Mouse (Mus musculus): ENCODE data around the gene Bud13. TPM values are rescaled to one million over a fixed set of nuclear protein-coding genes. Genes with fewer than 3 reads are reported as not detected.
A peak's percentile ranks its signal among the peaks of the same experiment; 100 is the strongest.

Gene Bud13
- polyA plus RNA-seq, 1 experiment from 2014 or later: 13.3 TPM

DNA sequence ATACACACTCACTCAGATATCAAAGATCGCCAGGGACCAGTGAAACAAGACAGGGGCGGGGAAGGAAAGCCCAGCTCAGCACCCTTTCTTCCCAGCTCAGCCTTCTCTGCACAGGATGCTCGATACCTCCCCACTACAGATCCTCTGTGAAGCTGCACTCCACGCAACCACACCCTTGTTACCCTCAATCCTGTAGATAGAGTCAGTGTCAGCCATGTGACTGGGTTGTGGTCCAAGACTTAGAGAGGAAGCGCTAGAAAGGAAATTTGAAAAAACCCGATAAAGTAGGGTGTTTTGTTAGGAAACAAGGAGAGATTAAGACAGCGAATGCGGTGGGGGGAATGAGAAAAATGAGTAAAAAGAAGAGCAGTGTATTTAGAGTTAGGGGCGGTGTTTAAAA is 10.7 kb upstream of the Bud13 start:
- peak overlapping the region; percentile 95 for H3K4me3 ChIP-seq (ENCODE audit: low read length)
- H3K27me3 ChIP-seq (ENCODE audit: control insufficient read depth, insufficient read depth, low read length): peaks cover 16% of the 10 kb centered on the region
- peaks cover 9% of the 10 kb centered on the region for H3K4me1 ChIP-seq (ENCODE audit: control insufficient read depth, insufficient read depth, low read length)
- H3K27ac ChIP-seq (ENCODE audit: low read length): no peak overlapping the region
- ATAC-seq (replicated peaks; ENCODE audit: extremely low read depth, insufficient read depth, low FRiP score): 0 out of 2 replicates have a peak, but pooled peaks have one; percentile 31
- no peaks in the 10 kb centered on the region for H3K9me3 ChIP-seq (replicated peaks; ENCODE audit: control insufficient read depth, low read length)
- peaks cover 21% of the 10 kb centered on the region for H3K36me3 ChIP-seq (ENCODE audit: control insufficient read depth, insufficient read depth)
- H3K9ac ChIP-seq (ENCODE audit: low read length): no peak overlapping the region
- WGBS: 71% methylated on average over 9 of the region's 9 CpGs
- H3K4me2 ChIP-seq (ENCODE audit: low read depth, low read length): peak overlapping the region; percentile 69

DNA sequence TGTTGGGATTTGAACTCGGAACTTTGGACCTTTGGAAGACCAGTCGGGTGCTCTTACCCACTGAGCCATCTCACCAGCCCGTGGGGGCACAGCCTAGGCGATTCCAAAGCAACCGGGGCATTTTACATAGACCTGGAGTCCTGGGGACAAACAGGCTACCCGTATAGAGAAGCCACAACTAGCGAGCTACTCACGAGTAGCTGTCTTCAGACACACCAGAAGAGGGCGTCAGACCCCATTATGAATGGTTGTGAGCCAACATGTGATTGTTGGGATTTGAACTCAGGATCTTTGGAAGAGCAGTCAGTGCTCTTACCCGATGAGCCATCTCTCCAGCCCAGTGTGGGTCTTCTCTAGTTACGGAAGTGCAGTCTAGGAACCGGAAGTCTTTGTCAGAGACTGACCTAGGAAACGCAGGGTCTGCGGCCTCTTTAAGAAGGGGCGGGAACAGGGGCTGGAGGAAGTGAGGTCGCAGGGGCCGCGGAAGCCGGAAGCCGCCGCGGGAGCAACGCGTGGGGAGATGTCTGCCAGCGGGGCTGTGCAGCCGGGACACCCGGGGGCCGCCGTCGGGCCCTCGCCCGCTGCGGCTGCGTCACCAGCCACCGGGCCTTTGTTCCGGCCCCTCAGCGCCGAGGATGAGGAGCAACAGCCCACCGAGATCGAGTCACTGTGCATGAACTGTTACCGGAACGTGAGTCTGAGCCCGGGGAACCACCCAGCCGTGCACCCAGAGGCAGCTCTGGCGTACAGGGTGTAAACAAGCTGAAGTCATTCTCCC is 9.9 kb upstream of the Bud13 start, which contains the start of gene Zpr1:
TSS of gene Zpr1 (plus strand) at position 388 of the 778 bp plus-strand sequence.
- Histone ChIP-seq H3K9me3 (replicated peaks; ENCODE audit: control insufficient read depth, low read length) (no peaks in the 10 kb centered on the region), H3K4me2 (ENCODE audit: low read depth, low read length) (peak within 1 kb of the TSS; percentile 89), H3K9ac (ENCODE audit: low read length) (peak within 1 kb of the TSS; percentile 83), H3K4me1 (ENCODE audit: control insufficient read depth, insufficient read depth, low read length) (peaks cover 9% of the 10 kb centered on the region), H3K27me3 (ENCODE audit: control insufficient read depth, insufficient read depth, low read length) (peaks cover 16% of the 10 kb centered on the region), H3K27ac (ENCODE audit: low read length) (peak within 1 kb of the TSS; percentile 67), H3K36me3 (ENCODE audit: control insufficient read depth, insufficient read depth) (peaks cover 26% of the 10 kb centered on the region), H3K4me3 (ENCODE audit: low read length) (peak within 1 kb of the TSS; percentile 95)
- peak; percentile 90 for ATAC-seq (replicated peaks; ENCODE audit: extremely low read depth, insufficient read depth, low FRiP score)
- WGBS: 5% methylated on average over 42 of the region's 45 CpGs

DNA sequence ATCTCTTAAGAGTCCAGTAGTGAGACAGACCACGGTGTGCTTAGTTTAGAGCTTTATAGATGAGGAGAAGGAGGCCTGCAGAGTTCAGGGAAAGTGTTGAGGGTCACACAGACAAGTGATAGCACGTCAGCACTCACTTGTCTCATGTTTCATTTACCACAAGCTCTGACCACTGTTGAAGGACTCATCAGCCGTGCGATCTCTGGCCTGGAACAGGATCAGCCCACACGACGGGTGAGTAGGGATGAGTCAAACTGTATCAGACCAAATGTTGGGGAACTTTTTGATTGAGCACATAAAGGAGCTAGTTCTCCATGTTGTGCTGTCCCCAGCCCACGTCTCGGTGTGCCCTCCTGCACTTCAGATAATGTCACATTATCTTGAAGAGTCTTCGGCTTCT is 8.3 kb upstream of the Bud13 start:
- Histone ChIP-seq H3K36me3 (ENCODE audit: control insufficient read depth, insufficient read depth) (peaks cover 34% of the 10 kb centered on the region), H3K9me3 (replicated peaks; ENCODE audit: control insufficient read depth, low read length) (no peaks in the 10 kb centered on the region), H3K4me2 (ENCODE audit: low read depth, low read length) (no peak overlapping the region), H3K9ac (ENCODE audit: low read length) (no peak overlapping the region), H3K4me3 (ENCODE audit: low read length) (no peak overlapping the region), H3K27me3 (ENCODE audit: control insufficient read depth, insufficient read depth, low read length) (peaks cover 12% of the 10 kb centered on the region), H3K4me1 (ENCODE audit: control insufficient read depth, insufficient read depth, low read length) (peaks cover 9% of the 10 kb centered on the region), H3K27ac (ENCODE audit: low read length) (no peak overlapping the region)
- ATAC-seq (replicated peaks; ENCODE audit: extremely low read depth, insufficient read depth, low FRiP score): no peak
- WGBS: 68% methylated on average over 9 of the region's 9 CpGs

DNA sequence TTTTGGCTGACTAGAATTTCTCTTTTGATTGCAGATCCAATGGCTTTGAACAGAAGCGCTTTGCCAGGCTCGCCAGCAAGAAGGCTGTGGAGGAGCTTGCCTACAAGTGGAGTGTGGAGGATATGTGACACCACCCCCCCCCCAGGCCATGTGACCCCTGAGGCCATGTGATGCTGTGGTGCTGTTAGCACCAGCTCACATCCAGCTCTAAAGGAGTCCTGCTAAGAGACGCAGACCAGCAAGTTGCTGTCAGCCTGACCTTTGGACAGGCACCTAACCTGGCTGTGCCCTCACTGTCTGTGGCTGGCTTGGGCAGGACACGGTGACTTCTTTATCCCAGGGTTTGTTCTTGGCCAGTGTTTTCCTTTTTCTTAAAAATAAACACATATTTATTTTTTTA is 15.6 kb downstream of the Bud13 start:
- Histone ChIP-seq H3K4me3 (ENCODE audit: low read length) (no peak overlapping the region), H3K9ac (ENCODE audit: low read length) (no peak overlapping the region), H3K27me3 (ENCODE audit: control insufficient read depth, insufficient read depth, low read length) (no peaks in the 10 kb centered on the region), H3K4me2 (ENCODE audit: low read depth, low read length) (no peak overlapping the region), H3K36me3 (ENCODE audit: control insufficient read depth, insufficient read depth) (peaks cover 14% of the 10 kb centered on the region), H3K4me1 (ENCODE audit: control insufficient read depth, insufficient read depth, low read length) (no peaks in the 10 kb centered on the region), H3K27ac (ENCODE audit: low read length) (no peak overlapping the region), H3K9me3 (replicated peaks; ENCODE audit: control insufficient read depth, low read length) (no peaks in the 10 kb centered on the region)
- ATAC-seq (replicated peaks; ENCODE audit: extremely low read depth, insufficient read depth, low FRiP score): no peak
- 81% methylated on average over 4 of the region's 4 CpGs for WGBS

DNA sequence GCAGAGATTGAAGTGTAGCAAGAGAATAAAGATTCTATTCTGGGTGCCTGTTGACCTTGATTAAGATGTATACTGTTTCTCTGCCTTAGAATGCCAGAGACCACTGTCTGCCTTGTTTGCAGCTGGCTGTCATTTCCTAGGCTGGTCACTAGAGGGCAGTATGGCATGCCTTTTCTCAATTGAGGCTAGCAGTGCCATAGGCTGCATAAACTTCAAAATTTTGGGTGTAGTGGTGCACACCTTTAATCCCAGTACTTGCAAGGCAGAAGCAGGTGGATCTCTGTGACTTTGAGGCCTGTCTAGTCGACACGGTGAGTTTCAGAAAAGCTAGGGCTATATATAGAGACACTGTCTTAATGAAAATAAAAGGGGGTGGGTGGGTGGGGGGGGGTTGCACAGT is 19.3 kb downstream of the Bud13 start:
- ATAC-seq (replicated peaks; ENCODE audit: extremely low read depth, insufficient read depth, low FRiP score): 0 out of 2 replicates have a peak, but pooled peaks have one; percentile 49
- WGBS: 6% methylated on average over 2 of the region's 2 CpGs
- no peak overlapping the region for H3K27ac ChIP-seq (ENCODE audit: low read length)
- H3K9me3 ChIP-seq (replicated peaks; ENCODE audit: control insufficient read depth, low read length): no peaks in the 10 kb centered on the region
- no peaks in the 10 kb centered on the region for H3K4me1 ChIP-seq (ENCODE audit: control insufficient read depth, insufficient read depth, low read length)
- no peaks in the 10 kb centered on the region for H3K27me3 ChIP-seq (ENCODE audit: control insufficient read depth, insufficient read depth, low read length)
- no peak overlapping the region for H3K4me2 ChIP-seq (ENCODE audit: low read depth, low read length)
- peaks cover 11% of the 10 kb centered on the region for H3K36me3 ChIP-seq (ENCODE audit: control insufficient read depth, insufficient read depth)
- no peak overlapping the region for H3K9ac ChIP-seq (ENCODE audit: low read length)
- H3K4me3 ChIP-seq (ENCODE audit: low read length): no peak overlapping the region

DNA sequence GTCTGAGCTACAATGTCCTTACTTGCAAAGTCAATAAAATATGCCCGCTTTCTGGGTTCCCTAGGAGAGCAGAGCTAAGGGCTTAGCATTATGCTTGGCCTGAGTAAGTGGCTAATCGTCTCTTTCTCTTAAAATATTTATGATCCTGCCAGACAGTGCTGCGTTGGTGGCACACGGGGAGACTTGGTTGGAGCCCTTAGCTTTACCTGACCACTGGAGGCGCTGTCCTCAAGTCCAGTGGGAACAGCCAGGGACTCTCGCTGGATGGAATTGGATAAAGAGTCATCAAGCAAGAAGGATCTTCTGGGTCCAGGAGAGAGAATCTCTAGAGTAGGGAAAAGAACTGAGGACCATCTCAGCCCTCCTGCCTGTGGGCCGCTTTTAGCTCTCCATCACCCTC is 26.3 kb downstream of the Bud13 start:
- Histone ChIP-seq H3K4me3 (ENCODE audit: low read length) (no peak overlapping the region), H3K36me3 (ENCODE audit: control insufficient read depth, insufficient read depth) (no peaks in the 10 kb centered on the region), H3K9ac (ENCODE audit: low read length) (no peak overlapping the region), H3K27me3 (ENCODE audit: control insufficient read depth, insufficient read depth, low read length) (peaks cover 9% of the 10 kb centered on the region), H3K9me3 (replicated peaks; ENCODE audit: control insufficient read depth, low read length) (no peaks in the 10 kb centered on the region), H3K4me2 (ENCODE audit: low read depth, low read length) (no peak overlapping the region), H3K4me1 (ENCODE audit: control insufficient read depth, insufficient read depth, low read length) (no peaks in the 10 kb centered on the region), H3K27ac (ENCODE audit: low read length) (no peak overlapping the region)
- no peak for ATAC-seq (replicated peaks; ENCODE audit: extremely low read depth, insufficient read depth, low FRiP score)
- WGBS: 11% methylated on average over 7 of the region's 7 CpGs

DNA sequence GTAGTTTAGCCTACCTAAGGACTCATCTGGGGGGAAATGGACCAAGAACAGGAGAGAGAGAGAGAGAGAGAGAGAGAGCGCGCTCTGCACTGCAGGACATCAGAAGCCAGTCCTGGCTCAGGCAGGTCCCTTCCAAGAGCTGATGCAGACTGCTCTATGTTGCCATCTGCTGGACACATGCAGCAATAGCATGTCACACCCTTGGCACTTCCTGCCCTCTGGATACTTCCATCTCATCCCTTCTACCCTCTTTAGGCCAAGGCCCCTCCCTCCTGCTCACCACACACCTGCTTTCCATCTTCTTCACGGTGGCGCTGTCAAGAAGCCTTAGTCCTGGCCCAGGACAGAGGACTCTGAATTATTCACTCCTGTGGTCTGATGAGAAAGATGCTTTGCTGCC is 31.7 kb downstream of the Bud13 start:
- Histone ChIP-seq H3K9ac (ENCODE audit: low read length) (no peak overlapping the region), H3K9me3 (replicated peaks; ENCODE audit: control insufficient read depth, low read length) (peaks cover 1% of the 10 kb centered on the region), H3K4me3 (ENCODE audit: low read length) (no peak overlapping the region), H3K36me3 (ENCODE audit: control insufficient read depth, insufficient read depth) (no peaks in the 10 kb centered on the region), H3K4me1 (ENCODE audit: control insufficient read depth, insufficient read depth, low read length) (no peaks in the 10 kb centered on the region), H3K27ac (ENCODE audit: low read length) (no peak overlapping the region), H3K27me3 (ENCODE audit: control insufficient read depth, insufficient read depth, low read length) (peaks cover 8% of the 10 kb centered on the region), H3K4me2 (ENCODE audit: low read depth, low read length) (no peak overlapping the region)
- 0 out of 2 replicates have a peak, but pooled peaks have one; percentile 18 for ATAC-seq (replicated peaks; ENCODE audit: extremely low read depth, insufficient read depth, low FRiP score)
- 2% methylated on average over 4 of the region's 4 CpGs for WGBS

DNA sequence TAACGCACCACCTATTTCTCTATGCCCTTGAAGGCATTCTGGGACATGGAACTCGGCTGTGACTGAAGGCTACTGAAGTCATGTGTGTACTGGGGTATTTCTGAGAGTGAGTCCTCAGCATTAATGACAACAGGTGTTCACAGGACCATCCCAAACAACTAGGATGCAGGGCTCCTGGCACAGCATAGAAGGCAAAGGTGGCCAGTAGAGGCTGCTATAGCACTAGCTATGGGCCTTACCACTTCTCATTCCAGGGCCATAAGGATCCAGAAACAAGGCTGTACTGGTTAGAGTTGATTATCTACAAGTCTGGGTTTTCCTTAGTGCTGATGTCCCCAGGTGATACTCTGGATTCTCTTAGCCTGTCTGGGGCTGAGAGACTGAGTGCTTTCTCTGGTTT is 32.1 kb downstream of the Bud13 start:
- Histone ChIP-seq H3K4me1 (ENCODE audit: control insufficient read depth, insufficient read depth, low read length) (no peaks in the 10 kb centered on the region), H3K27me3 (ENCODE audit: control insufficient read depth, insufficient read depth, low read length) (peaks cover 8% of the 10 kb centered on the region), H3K4me2 (ENCODE audit: low read depth, low read length) (no peak overlapping the region), H3K27ac (ENCODE audit: low read length) (no peak overlapping the region), H3K4me3 (ENCODE audit: low read length) (no peak overlapping the region), H3K36me3 (ENCODE audit: control insufficient read depth, insufficient read depth) (no peaks in the 10 kb centered on the region), H3K9me3 (replicated peaks; ENCODE audit: control insufficient read depth, low read length) (peaks cover 4% of the 10 kb centered on the region), H3K9ac (ENCODE audit: low read length) (no peak overlapping the region)
- WGBS: 34% methylated on average over 2 of the region's 2 CpGs
- no peak for ATAC-seq (replicated peaks; ENCODE audit: extremely low read depth, insufficient read depth, low FRiP score)

DNA sequence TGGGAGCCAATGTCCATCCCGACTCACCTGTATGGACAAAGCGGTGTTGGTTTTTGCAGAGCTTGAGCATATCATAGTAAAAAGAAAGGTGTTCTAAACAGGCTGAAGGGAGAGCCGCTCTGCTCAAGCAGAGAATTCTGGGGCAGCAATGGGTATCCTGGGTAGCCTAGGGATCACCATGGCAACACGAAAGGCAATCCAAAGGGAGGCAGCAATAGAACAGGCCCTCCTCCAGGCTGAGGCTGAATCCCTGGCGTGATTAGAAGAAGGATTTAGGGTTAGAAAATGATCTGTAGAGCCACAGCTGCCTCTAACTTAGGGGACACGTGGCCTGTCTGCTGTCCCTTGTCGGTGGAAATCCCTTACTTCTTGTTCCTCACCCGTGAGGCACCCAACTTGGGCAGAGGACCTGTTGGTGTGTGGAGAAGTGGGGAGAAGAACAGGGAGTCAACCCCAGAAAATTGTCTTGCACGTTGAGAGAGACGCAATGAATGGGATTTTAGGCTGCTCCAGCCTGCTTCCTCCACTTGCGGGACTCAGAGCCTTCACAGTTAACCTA is 33.1 kb downstream of the Bud13 start:
- no peak for ATAC-seq (replicated peaks; ENCODE audit: extremely low read depth, insufficient read depth, low FRiP score)
- H3K36me3 ChIP-seq (ENCODE audit: control insufficient read depth, insufficient read depth): no peaks in the 10 kb centered on the region
- H3K4me2 ChIP-seq (ENCODE audit: low read depth, low read length): no peak overlapping the region
- H3K27me3 ChIP-seq (ENCODE audit: control insufficient read depth, insufficient read depth, low read length): peaks cover 8% of the 10 kb centered on the region
- H3K4me1 ChIP-seq (ENCODE audit: control insufficient read depth, insufficient read depth, low read length): no peaks in the 10 kb centered on the region
- H3K27ac ChIP-seq (ENCODE audit: low read length): no peak overlapping the region
- no peak overlapping the region for H3K4me3 ChIP-seq (ENCODE audit: low read length)
- peaks cover 6% of the 10 kb centered on the region for H3K9me3 ChIP-seq (replicated peaks; ENCODE audit: control insufficient read depth, low read length)
- H3K9ac ChIP-seq (ENCODE audit: low read length): no peak overlapping the region
- WGBS: 63% methylated on average over 11 of the region's 11 CpGs

All from heart, embryonic 16.5 days (tissue).